Mouse (Mus musculus) intestine, embryonic 16.5 days (tissue): Measurements from ENCODE around the gene H2al1h. TPM values are rescaled to one million over a fixed set of nuclear protein-coding genes. Genes with fewer than 3 reads are reported as not detected.
"Not testable (repeated sequence)": the region's sequence is repeated elsewhere in the genome, so short reads cannot be mapped to it uniquely, and the experiment has no call there.

Source experiments
- ATAC-seq: fragments of 200-750 bp; cut with Nextera tagmentation; 2 replicates; pipeline ENCODE4 v1.8.0; 2017; ENCODE audit warnings: moderate TSS enrichment, moderate library complexity
- H3K27ac ChIP-seq: fragments of 300-500 bp; sonication (generic); 2 replicates; pipeline ENCODE4 v1.5.1; 2014; ENCODE audit warnings: mild to moderate bottlenecking, low read length
- H3K27me3 ChIP-seq: fragments of 300-500 bp; sonication (generic); replicated peaks from 2 replicates; pipeline ENCODE4 v1.6.1; 2014; ENCODE audit warnings: low read length, control low read depth, mixed read lengths; ENCODE audit not compliant: control insufficient read depth, insufficient read depth
- H3K36me3 ChIP-seq: fragments of 300-500 bp; sonication (generic); 2 replicates; pipeline ENCODE4 v1.6.1; 2014; ENCODE audit warnings: low read length, control low read depth; ENCODE audit not compliant: control insufficient read depth, insufficient read depth
- H3K4me1 ChIP-seq: fragments of 300-500 bp; sonication (generic); 2 replicates; pipeline ENCODE4 v1.6.1; 2014; ENCODE audit warnings: low read length, control low read depth, mixed read lengths; ENCODE audit not compliant: control insufficient read depth, insufficient read depth
- H3K4me2 ChIP-seq: fragments of 300-500 bp; sonication (generic); 2 replicates; pipeline ENCODE4 v1.6.1; 2014; ENCODE audit warnings: low read depth, low read length, control low read depth
- H3K4me3 ChIP-seq: fragments of 300-500 bp; sonication (generic); 2 replicates; pipeline ENCODE4 v1.5.1; 2014; ENCODE audit warnings: mild to moderate bottlenecking, low read length
- H3K9ac ChIP-seq: fragments of 300-500 bp; sonication (generic); 2 replicates; pipeline ENCODE4 v1.6.1; 2014; ENCODE audit warnings: low read depth, low read length
- H3K9me3 ChIP-seq: fragments of 300-500 bp; sonication (generic); 2 replicates; pipeline ENCODE4 v1.6.1; 2016; ENCODE audit warnings: low read length, control low read depth; ENCODE audit not compliant: control insufficient read depth
- WGBS: fragments of 180-500 bp; shearing (Covaris S2); extraction: QIAGEN DNeasy Blood & Tissue Kit; methylation state at CpG from one replicate; pipeline ENCODE4 v1.1.7; 2014; 5-methylcytosine and 5-hydroxymethylcytosine counted together
- polyA plus RNA-seq: library from polyadenylated mRNA; unstranded; fragments of >200 nt; fragmentation: Nextera tagmentation; extraction: Ambion mirVana; gene quantifications from 2 replicates; pipeline ENCODE4 v1.2.1, GENCODE M21; 2015

H2al1h gene
- polyA plus RNA-seq, result not detected in 2 replicates

DNA sequence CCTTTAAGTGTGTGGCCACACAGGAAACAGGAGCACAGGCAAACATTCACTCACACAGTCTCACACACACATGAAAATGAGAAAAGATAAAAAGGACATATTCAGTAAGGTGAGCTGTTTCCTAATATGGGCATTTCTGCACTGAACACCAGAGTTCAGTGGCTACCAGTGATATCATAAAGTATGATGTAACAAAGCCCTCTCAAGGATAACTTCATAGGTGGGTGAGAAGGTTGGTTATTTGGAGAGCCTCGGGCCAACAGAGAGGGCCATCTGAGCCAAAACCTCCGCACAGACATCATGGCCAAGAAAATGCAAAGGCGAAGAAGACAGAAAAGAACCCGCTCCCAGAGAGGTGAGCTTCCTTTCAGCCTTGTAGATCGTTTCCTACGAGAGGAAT, at the start of gene H2al1h:
TSS of gene H2al1h (plus strand) at position 301 of the 400 bp plus-strand sequence.
- not testable (repeated sequence) for H3K9me3 ChIP-seq, ATAC-seq, H3K4me1 ChIP-seq, H3K4me2 ChIP-seq, H3K27ac ChIP-seq, H3K27me3 ChIP-seq, H3K9ac ChIP-seq, H3K36me3 ChIP-seq, H3K4me3 ChIP-seq
- no CpG with 5 or more reads among the region's 6 CpGs for WGBS

DNA sequence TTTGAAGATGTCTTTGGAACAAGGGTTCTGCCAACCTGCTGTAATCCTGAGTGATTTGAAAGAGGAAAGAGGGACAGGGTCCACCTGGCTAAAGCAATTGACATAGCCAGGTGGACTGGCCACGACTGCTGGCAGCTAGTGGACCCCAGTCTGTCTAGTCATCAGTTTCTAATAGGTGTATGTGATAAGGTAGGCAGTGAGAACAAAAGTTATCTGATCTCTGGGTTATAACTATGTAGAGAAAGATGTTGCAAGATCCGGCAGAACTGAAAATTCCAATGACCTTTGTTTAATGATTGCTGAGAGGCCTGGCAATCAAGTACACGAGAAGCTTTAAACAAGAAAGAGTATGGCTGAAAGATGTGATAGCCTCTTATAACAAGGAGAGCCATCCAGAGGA, 48.1 kb upstream of the H2al1h start:
- Histone ChIP-seq H3K4me2 (no peak overlapping the region), H3K9ac (no peak overlapping the region), H3K36me3 (no peaks in the 10 kb centered on the region), H3K4me3 (no peak overlapping the region), H3K4me1 (no peaks in the 10 kb centered on the region), H3K27me3 (peaks cover 8% of the 10 kb centered on the region; the same call in 1 of the 2 replicates), H3K27ac (no peak overlapping the region), H3K9me3 (no peaks in the 10 kb centered on the region)
- ATAC-seq, result peak; percentile 66
- 43% methylated on average over 3 of the region's 3 CpGs for WGBS

- no peak overlapping the region for H3K9ac ChIP-seq
- H3K4me2 ChIP-seq, result no peak overlapping the region
- ATAC-seq, result no peak
- 0 out of 2 replicates have a peak, but pooled peaks cover 3% of the 10 kb centered on the region for H3K27me3 ChIP-seq
- no peak overlapping the region for H3K4me3 ChIP-seq
- no peaks in the 10 kb centered on the region for H3K9me3 ChIP-seq
- H3K36me3 ChIP-seq, result no peaks in the 10 kb centered on the region
- no peak overlapping the region for H3K27ac ChIP-seq
- no peaks in the 10 kb centered on the region for H3K4me1 ChIP-seq
- WGBS, result 61% methylated on average over 6 of the region's 6 CpGs
Measured at GRCm38 (mm10) chrX:11277083-11277482, 44.2 kb upstream of the H2al1h start.

DNA sequence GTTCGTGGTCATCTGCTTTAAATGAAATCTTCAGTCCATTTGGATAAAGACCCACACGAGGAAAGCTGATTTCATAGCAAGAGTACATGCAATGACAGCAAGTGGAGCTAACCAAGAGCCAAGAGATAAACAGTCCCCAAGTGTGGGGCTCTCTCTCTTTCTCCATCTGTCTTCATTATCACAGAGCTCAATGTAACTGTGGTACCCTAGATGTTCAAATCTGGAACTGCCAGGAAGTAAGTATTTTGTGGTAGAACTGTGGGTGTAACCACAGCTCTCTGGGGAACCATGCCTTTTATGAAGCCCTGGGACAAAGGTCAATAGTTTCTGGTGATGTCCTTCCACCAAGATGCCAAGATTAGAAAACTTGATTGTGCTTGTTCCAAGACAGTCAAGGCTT, 40.6 kb upstream of the H2al1h start:
- 78% methylated on average over 2 of the region's 2 CpGs for WGBS
- no peaks in the 10 kb centered on the region for H3K36me3 ChIP-seq

DNA sequence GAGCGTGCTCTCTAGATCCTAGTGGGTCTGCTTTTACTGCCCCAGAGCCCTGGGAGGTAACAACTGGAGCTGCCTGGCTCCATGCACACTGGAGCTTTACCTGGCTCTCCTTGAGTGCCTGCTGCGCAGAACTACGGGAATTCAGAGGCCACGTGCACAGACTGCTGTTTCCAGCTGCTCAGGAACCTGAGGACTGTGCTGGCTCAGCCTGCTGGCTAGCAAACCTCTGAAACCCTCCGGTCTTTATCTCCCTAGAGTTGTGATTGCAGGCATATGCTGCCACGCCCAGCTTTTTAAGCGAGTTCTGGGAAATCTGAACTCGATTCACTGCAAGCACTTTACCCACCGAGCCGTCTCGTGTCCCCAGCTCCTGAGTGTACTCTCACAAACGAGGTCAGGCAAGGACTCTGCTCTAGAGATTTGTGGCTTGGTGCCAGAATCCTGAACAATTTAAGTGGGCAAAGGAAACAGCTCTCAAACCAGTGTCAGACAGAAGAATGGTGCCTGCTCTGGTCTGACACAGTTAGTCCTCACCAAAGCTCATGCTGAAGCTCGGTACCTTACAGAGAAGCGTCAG, 32.9 kb upstream of the H2al1h start:
- H3K27ac ChIP-seq, result no peak overlapping the region
- ATAC-seq, result no peak; the same call in 1 of the 2 replicates
- no peak overlapping the region for H3K4me3 ChIP-seq
- H3K9me3 ChIP-seq, result no peaks in the 10 kb centered on the region
- no peaks in the 10 kb centered on the region for H3K4me1 ChIP-seq
- H3K36me3 ChIP-seq, result no peaks in the 10 kb centered on the region
- H3K4me2 ChIP-seq, result no peak overlapping the region
- 0 out of 2 replicates have a peak, but pooled peaks cover 4% of the 10 kb centered on the region for H3K27me3 ChIP-seq
- 43% methylated on average over 14 of the region's 14 CpGs for WGBS
- H3K9ac ChIP-seq, result no peak overlapping the region

More for the DNA sequence above, 40.6 kb upstream of the H2al1h start:
- Histone ChIP-seq H3K27me3 (0 out of 2 replicates have a peak, but pooled peaks cover 3% of the 10 kb centered on the region), H3K4me1 (no peaks in the 10 kb centered on the region), H3K9ac (no peak overlapping the region), H3K4me2 (no peak overlapping the region), H3K27ac (no peak overlapping the region), H3K9me3 (no peaks in the 10 kb centered on the region), H3K4me3 (no peak overlapping the region)
- no peak for ATAC-seq

GRCm38 (mm10) chrX:11289244-11289643, 32.0 kb upstream of the H2al1h start:
- Histone ChIP-seq H3K36me3 (no peaks in the 10 kb centered on the region), H3K4me3 (no peak overlapping the region), H3K9ac (no peak overlapping the region), H3K27me3 (0 out of 2 replicates have a peak, but pooled peaks cover 4% of the 10 kb centered on the region), H3K4me1 (no peaks in the 10 kb centered on the region), H3K4me2 (no peak overlapping the region), H3K27ac (no peak overlapping the region), H3K9me3 (no peaks in the 10 kb centered on the region)
- WGBS, result 78% methylated on average over 4 of the region's 4 CpGs
- no peak for ATAC-seq

DNA sequence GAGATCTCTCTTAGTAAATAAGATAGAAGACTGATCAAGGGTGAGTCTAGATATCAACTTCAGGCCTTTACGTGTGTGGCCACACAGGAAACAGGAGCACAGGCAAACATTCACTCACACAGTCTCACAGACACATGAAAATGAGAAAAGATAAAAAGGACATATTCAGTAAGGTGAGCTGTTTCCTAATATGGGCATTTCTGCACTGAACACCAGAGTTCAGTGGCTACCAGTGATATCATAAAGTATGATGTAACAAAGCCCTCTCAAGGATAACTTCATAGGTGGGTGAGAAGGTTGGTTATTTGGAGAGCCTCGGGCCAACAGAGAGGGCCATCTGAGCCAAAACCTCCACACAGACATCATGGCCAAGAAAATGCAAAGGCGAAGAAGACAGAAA, 22.3 kb upstream of the H2al1h start, which contains the start of gene H2al1a:
TSS of gene H2al1a (plus strand) at position 301 of the 400 bp plus-strand sequence.
- no CpG with 5 or more reads among the region's 3 CpGs for WGBS
- H3K27ac ChIP-seq, H3K9me3 ChIP-seq, H3K9ac ChIP-seq, ATAC-seq, H3K27me3 ChIP-seq, H3K36me3 ChIP-seq, H3K4me2 ChIP-seq, H3K4me1 ChIP-seq, H3K4me3 ChIP-seq: not testable (repeated sequence)

DNA sequence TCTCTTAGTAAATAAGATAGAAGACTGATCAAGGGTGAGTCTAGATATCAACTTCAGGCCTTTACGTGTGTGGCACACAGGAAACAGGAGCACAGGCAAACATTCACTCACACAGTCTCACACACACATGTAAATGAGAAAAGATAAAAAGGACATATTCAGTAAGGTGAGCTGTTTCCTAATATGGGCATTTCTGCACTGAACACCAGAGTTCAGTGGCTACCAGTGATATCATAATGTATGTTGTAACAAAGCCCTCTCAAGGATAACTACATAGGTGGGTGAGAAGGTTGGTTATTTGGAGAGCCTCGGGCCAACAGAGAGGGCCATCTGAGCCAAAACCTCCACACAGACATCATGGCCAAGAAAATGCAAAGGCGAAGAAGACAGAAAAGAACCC, 19.2 kb upstream of the H2al1h start, which contains the start of gene H2al1b:
TSS of gene H2al1b (plus strand) at position 301 of the 400 bp plus-strand sequence.
- not testable (repeated sequence) for ATAC-seq, H3K4me1 ChIP-seq, H3K9me3 ChIP-seq, H3K4me3 ChIP-seq, H3K27me3 ChIP-seq, H3K36me3 ChIP-seq, H3K9ac ChIP-seq, H3K4me2 ChIP-seq, H3K27ac ChIP-seq
- WGBS, result 88% methylated on average over 1 of the region's 3 CpGs

GRCm38 (mm10) chrX:11305355-11305754, 15.9 kb upstream of the H2al1h start, which contains the start of gene H2al1c:
Gene H2al1c (plus strand): TSS chrX:11305655.
- not testable (repeated sequence) for H3K9me3 ChIP-seq, ATAC-seq, H3K4me1 ChIP-seq, H3K4me3 ChIP-seq, H3K4me2 ChIP-seq, H3K36me3 ChIP-seq, H3K9ac ChIP-seq, H3K27ac ChIP-seq, H3K27me3 ChIP-seq
- 100% methylated on average over 1 of the region's 6 CpGs for WGBS

DNA sequence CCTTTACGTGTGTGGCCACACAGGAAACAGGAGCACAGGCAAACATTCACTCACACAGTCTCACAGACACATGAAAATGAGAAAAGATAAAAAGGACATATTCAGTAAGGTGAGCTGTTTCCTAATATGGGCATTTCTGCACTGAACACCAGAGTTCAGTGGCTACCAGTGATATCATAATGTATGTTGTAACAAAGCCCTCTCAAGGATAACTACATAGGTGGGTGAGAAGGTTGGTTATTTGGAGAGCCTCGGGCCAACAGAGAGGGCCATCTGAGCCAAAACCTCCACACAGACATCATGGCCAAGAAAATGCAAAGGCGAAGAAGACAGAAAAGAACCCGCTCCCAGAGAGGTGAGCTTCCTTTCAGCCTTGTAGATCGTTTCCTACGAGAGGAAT, 12.8 kb upstream of the H2al1h start, which contains the start of gene H2al1d:
TSS of gene H2al1d (plus strand) at position 301 of the 400 bp plus-strand sequence.
- H3K27me3 ChIP-seq, result not testable (repeated sequence)

More for the DNA sequence above, 12.8 kb upstream of the H2al1h start, which contains the start of gene H2al1d:
- not testable (repeated sequence) for H3K9me3 ChIP-seq, H3K4me2 ChIP-seq, H3K27ac ChIP-seq, ATAC-seq, H3K4me3 ChIP-seq, H3K36me3 ChIP-seq, H3K9ac ChIP-seq, H3K4me1 ChIP-seq
- no CpG with 5 or more reads among the region's 6 CpGs for WGBS
